Mouse (Mus musculus) midbrain, embryonic 14.5 days (tissue): ENCODE data around the gene Tax1bp1. TPM values are rescaled to one million over a fixed set of nuclear protein-coding genes. Genes with fewer than 3 reads are reported as not detected.
"Not testable (repeated sequence)": the region's sequence is repeated elsewhere in the genome, so short reads cannot be mapped to it uniquely, and the experiment has no call there.

Experiments used
- ATAC-seq: fragments of 200-750 bp; cut with Nextera tagmentation; 2 replicates; pipeline ENCODE4 v1.8.0; 2017; ENCODE audit warnings: moderate number of reproducible peaks, moderate library complexity; ENCODE audit not compliant: low FRiP score, low TSS enrichment
- DNase-seq: peaks from one replicate; pipeline ENCODE4 v3.0.0-alpha.2; 2015
- H3K27ac ChIP-seq: fragments of 300-500 bp; sonication (generic); replicated peaks from 2 replicates; pipeline ENCODE4 v1.5.1; 2014; ENCODE audit warnings: mild to moderate bottlenecking, low read depth, low read length, moderate library complexity
- H3K27me3 ChIP-seq: fragments of 300-500 bp; sonication (generic); 2 replicates; pipeline ENCODE4 v1.6.1; 2014; ENCODE audit warnings: low read length, control low read depth, mixed read lengths; ENCODE audit not compliant: control insufficient read depth, insufficient read depth
- H3K36me3 ChIP-seq: fragments of 300-500 bp; sonication (generic); 2 replicates; pipeline ENCODE4 v1.6.1; 2014; ENCODE audit warnings: low read length, control low read depth; ENCODE audit not compliant: control insufficient read depth, insufficient read depth
- H3K4me1 ChIP-seq: fragments of 300-500 bp; sonication (generic); 2 replicates; pipeline ENCODE4 v1.6.1; 2014; ENCODE audit warnings: mild to moderate bottlenecking, antibody characterized with exemption, low read length, control low read depth; ENCODE audit not compliant: control insufficient read depth, insufficient read depth
- H3K4me2 ChIP-seq: fragments of 300-500 bp; sonication (generic); 2 replicates; pipeline ENCODE4 v1.6.1; 2014; ENCODE audit warnings: mild to moderate bottlenecking, low read length, moderate library complexity
- H3K4me3 ChIP-seq: fragments of 300-500 bp; sonication (generic); replicated peaks from 2 replicates; pipeline ENCODE4 v1.5.1; 2014; ENCODE audit warnings: low read depth, low read length
- H3K9ac ChIP-seq: fragments of 300-500 bp; sonication (generic); replicated peaks from 2 replicates; pipeline ENCODE4 v1.6.1; 2014; ENCODE audit warnings: mild to moderate bottlenecking, low read length, moderate library complexity
- H3K9me3 ChIP-seq: fragments of 300-500 bp; sonication (generic); 2 replicates; pipeline ENCODE4 v1.6.1; 2016; ENCODE audit warnings: low read length, control low read depth, mixed read lengths; ENCODE audit not compliant: control insufficient read depth
- WGBS: fragments of 180-500 bp; shearing (Covaris S2); extraction: QIAGEN DNeasy Blood & Tissue Kit; methylation state at CpG from one replicate; pipeline ENCODE4 v1.1.7; 2014; 5-methylcytosine and 5-hydroxymethylcytosine counted together
- polyA plus RNA-seq: library from polyadenylated mRNA; unstranded; fragments of >200 nt; fragmentation: Nextera tagmentation; extraction: Ambion mirVana; gene quantifications from 2 replicates; pipeline ENCODE4 v1.2.1, GENCODE M21; 2014

Tax1bp1 gene
- 126 and 172 TPM in 2 replicates for polyA plus RNA-seq

DNA sequence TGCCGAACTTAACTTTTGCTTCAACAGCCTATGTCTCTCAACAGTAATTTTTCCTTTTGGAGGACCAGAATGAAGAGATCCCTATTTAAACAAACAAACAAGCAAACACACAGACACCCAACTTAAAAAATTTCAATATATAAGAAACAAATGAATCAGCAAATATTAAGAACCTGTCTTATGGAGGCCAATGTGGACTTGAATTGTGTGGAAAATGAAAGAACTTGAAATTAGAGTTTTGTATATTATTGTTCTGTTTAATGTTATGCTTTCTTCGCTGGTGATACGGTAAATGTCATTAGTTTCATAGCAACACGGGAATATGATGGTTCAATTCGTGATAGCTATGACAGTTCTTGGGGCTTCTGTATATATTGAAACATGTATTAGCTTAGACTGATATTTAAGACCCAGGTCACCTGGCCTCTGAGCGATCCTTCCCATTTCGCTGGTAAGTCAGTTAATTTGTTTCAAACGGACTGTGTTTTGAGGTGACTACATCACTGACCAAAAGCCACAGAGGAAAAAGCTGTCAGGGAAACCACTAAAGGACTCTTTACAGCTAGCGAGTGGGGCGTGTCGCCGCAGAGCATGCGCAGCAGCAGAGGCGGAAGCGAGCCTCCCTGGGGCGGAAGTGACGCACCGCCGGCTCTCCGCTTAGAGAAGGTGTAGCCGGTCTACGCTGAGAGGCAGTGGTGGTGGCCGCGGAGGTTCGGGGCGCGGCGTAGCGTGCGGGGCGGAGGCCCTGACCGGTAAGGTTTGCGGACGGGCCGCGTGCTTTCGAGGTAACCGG, at the start of gene Tax1bp1:
Gene Tax1bp1, plus strand, starts transcription at position 626 of the 793 bp plus-strand sequence.
- no peaks in the 10 kb centered on the region for H3K36me3 ChIP-seq
- peak within 1 kb of the TSS; percentile 93 for H3K4me3 ChIP-seq
- ATAC-seq (peak; percentile 96), DNase-seq (peak; percentile 97)
- H3K9me3 ChIP-seq, result no peaks in the 10 kb centered on the region
- H3K27ac ChIP-seq, result peak within 1 kb of the TSS; percentile 92
- no peaks in the 10 kb centered on the region for H3K27me3 ChIP-seq
- 3% methylated on average over 38 of the region's 38 CpGs for whole genome bisulfite sequencing
- peak within 1 kb of the TSS; percentile 81 for H3K4me2 ChIP-seq
- H3K9ac ChIP-seq, result peak within 1 kb of the TSS; percentile 89
- H3K4me1 ChIP-seq, result peaks cover 16% of the 10 kb centered on the region

DNA sequence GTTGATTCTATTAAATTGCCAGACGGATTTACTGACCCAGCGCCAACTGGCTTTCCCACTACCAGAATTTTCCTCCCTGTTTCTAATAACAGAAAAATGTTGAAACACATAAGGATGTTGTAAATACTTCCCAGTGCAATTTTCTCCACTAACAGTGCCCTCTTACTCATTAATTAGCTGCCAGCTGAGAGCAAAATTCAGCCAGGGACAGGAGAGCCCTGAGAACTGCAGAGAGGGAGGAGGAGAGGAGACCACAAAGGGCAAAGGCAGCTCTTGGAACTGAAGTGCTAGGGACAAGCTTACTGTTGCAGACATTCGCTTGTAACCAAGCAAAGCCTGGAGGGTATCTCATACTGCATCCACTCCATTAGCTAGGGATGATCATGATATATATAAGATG, 45.9 kb upstream of the Tax1bp1 start:
- 79% methylated on average over 3 of the region's 3 CpGs for WGBS
- H3K4me1 ChIP-seq, result no peaks in the 10 kb centered on the region
- no peak overlapping the region for H3K27ac ChIP-seq
- no peaks in the 10 kb centered on the region for H3K36me3 ChIP-seq
- H3K4me2 ChIP-seq, result no peak overlapping the region
- H3K9me3 ChIP-seq, result no peaks in the 10 kb centered on the region
- DNase-seq (no peak), ATAC-seq (no peak)
- H3K9ac ChIP-seq, result no peak overlapping the region
- H3K4me3 ChIP-seq, result no peak overlapping the region
- H3K27me3 ChIP-seq, result no peaks in the 10 kb centered on the region

DNA sequence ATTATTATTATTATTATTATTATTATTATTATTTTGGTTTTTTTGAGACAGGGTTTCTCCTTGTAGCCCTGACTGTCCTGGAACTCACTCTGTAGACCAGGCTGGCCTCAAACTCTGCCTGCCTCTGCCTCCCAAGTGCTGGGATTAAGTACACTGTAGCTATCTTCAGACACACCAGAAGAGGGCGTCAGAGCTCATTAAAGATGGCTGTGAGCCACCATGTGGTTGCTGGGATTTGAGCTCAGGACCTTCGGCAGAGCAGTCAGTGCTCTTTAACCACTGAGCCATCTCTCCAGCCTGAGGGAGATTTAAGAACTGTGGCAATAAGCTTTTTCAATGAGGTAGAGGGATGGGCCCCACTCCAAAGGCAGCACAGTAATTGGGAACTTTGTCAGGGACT, 43.7 kb upstream of the Tax1bp1 start:
- H3K36me3 ChIP-seq, ATAC-seq, H3K4me1 ChIP-seq, DNase-seq, H3K4me3 ChIP-seq, H3K9me3 ChIP-seq, H3K27me3 ChIP-seq, H3K9ac ChIP-seq, H3K27ac ChIP-seq, H3K4me2 ChIP-seq: not testable (repeated sequence)
- whole genome bisulfite sequencing, result 48% methylated on average over 2 of the region's 2 CpGs

- Histone ChIP-seq H3K4me3 (no peak overlapping the region), H3K4me2 (no peak overlapping the region), H3K9me3 (no peaks in the 10 kb centered on the region), H3K27me3 (no peaks in the 10 kb centered on the region), H3K36me3 (no peaks in the 10 kb centered on the region), H3K9ac (no peak overlapping the region), H3K4me1 (no peaks in the 10 kb centered on the region), H3K27ac (no peak overlapping the region)
- 91% methylated on average over 8 of the region's 8 CpGs for WGBS
- no peak for ATAC-seq
- DNase-seq, result no peak
These were observed 41.7 kb upstream of the Tax1bp1 start for GRCm38 (mm10) chr6:52671791-52672190.

DNA sequence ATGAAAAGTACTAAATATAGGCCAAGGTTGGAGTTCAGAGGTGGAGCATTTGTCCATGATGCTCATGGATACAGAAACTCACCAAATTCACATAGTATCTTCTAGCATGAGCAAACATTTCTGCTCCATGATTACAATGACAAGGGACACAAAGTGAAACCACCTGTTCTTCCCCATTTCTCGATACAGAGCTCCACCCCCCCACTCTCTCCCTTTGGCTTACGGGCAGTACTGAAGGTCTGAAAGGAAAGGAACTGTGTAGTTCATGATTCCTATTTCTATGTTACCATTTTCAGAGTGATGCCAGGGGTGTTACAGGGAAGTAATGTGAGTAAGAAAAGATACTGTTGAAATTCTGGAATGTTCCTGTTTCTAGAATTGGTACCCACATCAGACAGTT, 41.0 kb upstream of the Tax1bp1 start:
- no peaks in the 10 kb centered on the region for H3K36me3 ChIP-seq
- no peaks in the 10 kb centered on the region for H3K27me3 ChIP-seq
- H3K9ac ChIP-seq, result no peak overlapping the region
- H3K9me3 ChIP-seq, result no peaks in the 10 kb centered on the region
- DNase-seq (no peak), ATAC-seq (no peak)
- H3K4me3 ChIP-seq, result no peak overlapping the region
- WGBS, result 82% methylated on average over 2 of the region's 2 CpGs
- no peaks in the 10 kb centered on the region for H3K4me1 ChIP-seq
- H3K27ac ChIP-seq, result no peak overlapping the region
- no peak overlapping the region for H3K4me2 ChIP-seq

DNA sequence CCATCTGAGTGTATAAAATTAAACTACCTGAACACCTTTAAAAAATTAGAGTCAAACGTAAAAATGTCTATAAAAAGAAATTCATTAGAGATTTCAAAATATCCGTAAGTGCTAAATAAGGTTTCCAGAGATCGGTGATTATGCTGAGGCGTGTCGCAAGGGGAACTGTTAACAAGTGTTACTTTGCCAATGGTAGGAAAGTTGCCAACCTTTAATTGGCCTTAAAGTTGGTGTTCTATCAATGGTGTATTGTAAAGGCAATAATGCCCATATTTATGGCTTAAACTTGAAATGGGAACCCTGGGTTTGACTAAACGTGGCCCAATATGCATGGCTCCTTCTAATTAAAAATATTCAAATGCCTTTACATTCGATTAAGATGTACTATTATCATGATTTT, 39.8 kb upstream of the Tax1bp1 start:
- WGBS, result 92% methylated on average over 7 of the region's 7 CpGs
- ATAC-seq, result no peak
- Histone ChIP-seq H3K27ac (no peak overlapping the region), H3K36me3 (no peaks in the 10 kb centered on the region), H3K27me3 (no peaks in the 10 kb centered on the region), H3K4me2 (no peak overlapping the region), H3K4me3 (no peak overlapping the region), H3K9me3 (no peaks in the 10 kb centered on the region), H3K4me1 (no peaks in the 10 kb centered on the region), H3K9ac (no peak overlapping the region)
- DNase-seq, result no peak

GRCm38 (mm10) chr6:52674541-52674940, 39.0 kb upstream of the Tax1bp1 start:
- Histone ChIP-seq H3K27ac (no peak overlapping the region), H3K4me1 (no peaks in the 10 kb centered on the region), H3K9me3 (no peaks in the 10 kb centered on the region), H3K4me3 (no peak overlapping the region), H3K36me3 (no peaks in the 10 kb centered on the region), H3K9ac (no peak overlapping the region), H3K27me3 (no peaks in the 10 kb centered on the region), H3K4me2 (no peak overlapping the region)
- ATAC-seq, result no peak
- DNase-seq, result no peak
- 79% methylated on average over 12 of the region's 12 CpGs for WGBS

- WGBS, result 65% methylated on average over 4 of the region's 4 CpGs
- DNase-seq (no peak), ATAC-seq (no peak)
- Histone ChIP-seq H3K9ac (no peak overlapping the region), H3K36me3 (no peaks in the 10 kb centered on the region), H3K4me3 (no peak overlapping the region), H3K9me3 (no peaks in the 10 kb centered on the region), H3K4me2 (no peak overlapping the region), H3K27ac (no peak overlapping the region), H3K27me3 (no peaks in the 10 kb centered on the region), H3K4me1 (no peaks in the 10 kb centered on the region)
These were observed 38.2 kb upstream of the Tax1bp1 start for GRCm38 (mm10) chr6:52675222-52675921.

- 77% methylated on average over 4 of the region's 4 CpGs for WGBS
- ATAC-seq, result not testable (repeated sequence)
These were observed 36.0 kb upstream of the Tax1bp1 start for GRCm38 (mm10) chr6:52677534-52677933.

More at GRCm38 (mm10) chr6:52677534-52677933, 36.0 kb upstream of the Tax1bp1 start:
- not testable (repeated sequence) for H3K27ac ChIP-seq, H3K4me2 ChIP-seq, H3K4me1 ChIP-seq, DNase-seq, H3K36me3 ChIP-seq, H3K4me3 ChIP-seq, H3K27me3 ChIP-seq, H3K9me3 ChIP-seq, H3K9ac ChIP-seq
